Mouse (Mus musculus): ENCODE measurements around the gene Polr3gl.

The Polr3gl gene

GRCm38 (mm10) chr3:96598156-96599068, 4.4 kb upstream of the Polr3gl start:
- peak; percentile 60 to 69 for DNase-seq (ENCODE audit: low spot score in 2 of 2)

DNA sequence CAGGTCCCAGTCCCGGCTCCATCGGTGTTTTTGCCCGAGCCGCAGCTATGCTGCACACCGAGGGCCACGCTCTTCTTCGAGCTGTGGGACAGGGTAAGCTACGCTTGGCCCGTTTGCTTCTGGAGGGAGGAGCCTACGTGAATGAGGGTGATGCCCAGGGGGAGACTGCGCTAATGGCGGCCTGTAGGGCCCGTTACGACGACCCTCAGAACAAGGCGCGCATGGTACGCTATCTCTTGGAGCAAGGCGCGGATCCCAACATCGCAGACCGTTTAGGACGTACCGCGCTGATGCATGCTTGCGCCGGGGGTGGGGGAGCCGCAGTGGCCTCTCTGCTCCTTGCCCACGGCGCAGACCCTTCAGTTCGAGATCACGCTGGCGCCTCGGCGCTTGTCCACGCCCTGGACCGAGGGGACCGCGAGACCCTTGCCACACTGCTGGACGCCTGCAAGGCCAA, 3.5 kb upstream of the Polr3gl start:
- peak; percentile 46 to 47 for DNase-seq (ENCODE audit: low spot score in 2 of 2)

GRCm38 (mm10) chr3:96596855-96597254, 2.9 kb upstream of the Polr3gl start:
- DNase-seq (ENCODE audit: low spot score in 2 of 2) = peak in 1 of 2 experiments; percentile 43

DNA sequence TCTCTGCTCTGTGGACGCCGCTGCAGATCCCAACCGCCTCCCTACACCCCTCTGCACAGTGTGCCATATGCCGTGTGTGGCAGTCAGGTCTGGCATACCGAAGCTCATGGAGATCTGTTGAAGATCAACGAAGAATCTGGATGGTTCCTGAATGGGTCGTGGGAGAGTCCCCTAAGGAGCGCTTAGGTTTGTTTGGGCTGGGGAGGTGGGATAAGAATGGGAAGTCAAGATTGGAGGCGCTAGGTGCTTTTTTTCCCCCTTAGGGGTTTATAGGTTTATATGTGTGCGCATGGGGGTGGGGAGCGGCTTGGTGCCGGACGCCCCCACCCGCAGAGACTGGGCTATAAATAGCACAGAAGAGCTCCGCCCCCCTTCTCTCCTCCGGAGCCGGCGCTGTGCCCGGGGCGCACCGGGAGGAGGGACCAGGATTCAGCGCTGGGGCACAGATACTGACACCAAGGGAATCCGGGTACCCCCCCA, 2.3 kb upstream of the Polr3gl start, which contains the start of gene Ankrd34a:
TSS of gene Ankrd34a (plus strand) at position 409 of the 480 bp plus-strand sequence.
- DNase-seq (ENCODE audit: low spot score in 2 of 2) = peak; percentile 71 to 87

- peak; percentile 62 for DNase-seq (ENCODE audit: low spot score in 2 of 2)
Observed at GRCm38 (mm10) chr3:96595661-96596060, 1.7 kb upstream of the Polr3gl start.

DNA sequence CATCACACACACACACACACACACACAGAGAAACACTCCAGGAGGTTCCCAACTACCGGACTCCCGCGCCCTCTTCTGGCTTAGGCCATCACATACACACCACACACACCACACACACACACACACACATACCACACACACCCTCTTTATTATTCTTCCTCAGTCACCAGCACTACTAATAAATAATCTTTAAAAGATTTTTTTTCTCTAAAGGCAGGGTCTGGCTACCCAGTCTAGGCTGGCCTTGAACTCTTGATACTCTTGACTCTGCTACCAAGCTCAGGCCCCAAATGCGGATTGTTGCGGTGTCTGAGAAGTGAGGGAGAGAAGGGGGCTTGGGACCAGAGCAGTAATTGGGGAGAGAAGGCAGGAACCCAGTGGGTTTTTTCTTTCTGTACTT, 870 bp upstream of the Polr3gl start:
- no peak for DNase-seq (ENCODE audit: low spot score in 2 of 2)

GRCm38 (mm10) chr3:96593374-96593773, 607 bp downstream of the Polr3gl start:
- DNase-seq (ENCODE audit: low spot score in 2 of 2) = no peak

- DNase-seq (ENCODE audit: low spot score in 2 of 2) = no peak
Observed at GRCm38 (mm10) chr3:96590657-96591056, 3.3 kb downstream of the Polr3gl start.

DNA sequence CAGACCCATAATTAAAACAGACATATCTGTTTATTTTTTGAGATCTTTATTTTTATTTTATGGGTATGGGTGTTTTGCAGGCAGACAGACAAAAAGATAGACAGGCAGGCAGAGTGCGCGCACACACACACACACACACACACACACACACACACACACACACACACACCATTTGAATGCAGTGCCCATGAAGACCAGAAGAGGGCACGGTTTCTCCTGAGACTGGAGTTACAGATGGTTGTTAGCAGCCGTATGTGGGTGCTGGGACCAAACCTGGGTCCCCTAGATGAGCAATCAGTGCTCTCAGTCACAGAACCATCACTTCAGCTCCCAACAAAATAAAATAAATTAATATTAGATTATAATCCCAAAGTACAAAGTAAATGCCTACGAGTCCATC, 10.6 kb downstream of the Polr3gl start:
- DNase-seq (ENCODE audit: low spot score in 2 of 2) = no peak

DNA sequence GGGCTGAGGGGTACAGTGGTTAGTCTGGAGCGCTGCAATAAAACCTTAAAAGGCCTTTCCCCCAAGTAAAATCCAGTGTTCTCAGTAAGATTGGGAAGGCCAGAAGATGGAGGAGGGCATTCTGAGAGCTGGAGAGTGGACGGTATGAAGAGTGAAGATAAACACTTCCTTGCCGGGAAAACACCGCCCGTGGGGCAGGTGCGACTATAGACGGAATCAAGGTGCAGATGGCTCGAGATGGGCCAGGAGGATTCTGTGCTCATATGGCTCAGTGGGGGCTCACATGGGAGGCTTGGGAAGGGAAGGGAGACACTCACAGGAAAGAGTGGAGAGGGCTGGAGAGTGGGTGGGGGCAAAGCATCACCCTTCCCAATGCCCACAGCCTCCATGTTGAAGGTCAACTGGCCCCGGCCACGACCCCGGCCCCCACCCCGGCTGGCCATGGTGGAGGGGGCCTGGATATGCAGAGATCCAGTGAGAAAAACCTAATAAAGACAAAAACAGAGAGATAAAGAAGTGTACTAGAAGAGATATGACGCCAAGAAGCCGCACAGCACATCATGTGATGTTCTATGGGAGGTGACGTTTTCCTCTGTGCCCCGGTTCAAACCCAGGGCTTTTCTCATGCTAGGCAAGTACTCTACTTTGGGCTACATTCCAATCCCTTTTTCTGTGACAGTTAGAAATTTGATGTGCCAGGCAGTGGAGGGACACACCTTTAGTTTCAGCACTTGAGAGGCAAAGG, 12.0 kb downstream of the Polr3gl start:
- no peak for DNase-seq (ENCODE audit: low spot score in 2 of 2)

DNA sequence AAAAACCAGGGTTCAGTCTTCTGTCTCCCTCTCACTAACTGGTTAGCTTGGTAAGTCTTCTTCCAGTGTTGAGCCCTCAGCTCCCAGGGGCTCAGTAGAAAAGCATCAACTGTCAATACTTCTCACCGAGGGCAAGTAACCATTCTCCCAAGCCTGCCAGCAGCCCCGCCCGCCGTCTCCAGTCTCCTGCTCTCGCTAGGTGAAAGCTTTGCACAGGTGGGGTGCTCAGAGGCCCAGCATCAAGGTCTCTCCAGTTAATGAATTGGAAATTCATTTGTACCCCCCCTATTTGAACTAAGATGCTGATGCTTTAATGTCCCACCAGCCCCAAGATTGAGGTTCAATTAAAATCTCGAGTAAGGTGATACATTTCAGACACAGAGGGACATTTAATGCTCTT, 12.8 kb downstream of the Polr3gl start:
- no peak for DNase-seq (ENCODE audit: low spot score in 2 of 2)

DNA sequence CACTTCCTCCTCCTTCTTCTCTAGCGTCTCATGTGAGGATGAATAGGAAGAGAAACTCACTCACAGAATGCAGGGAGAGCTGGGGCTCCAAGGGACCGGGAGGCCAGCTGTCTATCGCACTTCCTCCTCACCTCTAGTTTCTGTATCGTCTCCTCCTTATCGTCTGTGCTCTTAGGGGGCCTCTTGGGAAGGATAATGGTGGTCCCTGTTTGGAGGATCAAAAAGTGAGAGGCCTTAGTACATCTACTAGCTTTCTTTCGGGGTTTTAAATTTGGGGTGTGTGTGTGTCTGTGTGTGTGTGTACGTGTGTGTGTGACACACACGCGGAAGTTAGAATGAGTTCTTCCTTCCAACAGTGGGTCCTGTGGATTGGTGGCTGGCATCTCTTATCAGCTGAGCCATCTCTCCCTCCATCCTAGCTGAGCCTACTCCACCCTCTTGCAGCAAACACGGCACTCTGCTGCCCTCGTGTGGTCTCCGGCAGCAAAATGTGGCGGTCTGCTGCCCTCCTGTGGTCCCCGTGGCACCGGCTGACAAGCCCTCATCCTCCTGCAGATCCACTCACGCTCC, 14.0 kb downstream of the Polr3gl start:
- peak; percentile 91 to 95 for DNase-seq (ENCODE audit: low spot score in 2 of 2)

DNA sequence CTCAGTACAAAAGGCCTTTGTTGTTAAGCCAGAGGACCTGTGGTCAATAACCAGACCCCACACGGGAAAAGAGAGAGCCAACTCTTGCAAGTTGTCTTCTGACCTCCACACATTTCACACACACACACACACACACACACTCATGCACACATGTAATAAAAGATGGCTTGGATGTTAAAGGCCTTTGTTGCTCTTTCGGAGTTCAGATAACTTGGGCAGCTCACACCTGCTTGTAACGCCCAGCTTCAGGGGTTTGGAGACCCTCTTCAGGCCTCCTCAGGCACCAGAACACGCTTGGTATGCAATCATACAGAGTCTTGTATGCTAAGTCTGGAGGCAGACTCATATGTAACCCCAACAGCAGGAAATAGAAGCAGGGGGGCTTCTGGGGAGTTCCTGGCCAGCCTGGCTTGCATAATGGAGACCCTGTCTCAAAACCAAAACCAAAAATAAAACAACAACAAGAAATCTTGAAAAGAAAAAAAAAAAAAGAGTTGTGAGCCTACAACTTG, 14.7 kb downstream of the Polr3gl start:
- DNase-seq (ENCODE audit: low spot score in 2 of 2) = no peak

- DNase-seq (ENCODE audit: low spot score in 2 of 2) = no peak
Observed at GRCm38 (mm10) chr3:96578561-96579238, 15.3 kb downstream of the Polr3gl start.

DNA sequence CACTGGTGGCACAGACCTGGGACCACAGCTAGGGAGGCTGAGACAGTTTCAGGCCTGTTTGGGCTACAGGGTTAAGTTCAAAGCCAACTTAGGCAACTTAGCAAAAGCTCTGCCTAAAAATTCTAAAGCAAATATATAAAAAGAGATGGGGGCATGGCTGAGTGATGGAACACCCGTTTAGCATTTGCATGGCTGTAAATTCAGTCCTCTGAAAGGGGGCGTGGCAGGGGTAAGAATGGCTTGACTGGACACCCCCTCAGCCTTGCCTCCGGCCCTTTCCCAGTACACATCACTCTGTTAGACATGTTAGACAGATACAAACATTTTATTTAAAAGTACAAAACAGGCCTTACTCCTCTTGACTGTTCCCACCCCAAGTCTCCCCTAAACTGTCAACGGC, 16.4 kb downstream of the Polr3gl start:
- DNase-seq (ENCODE audit: low spot score in 2 of 2) = no peak

DNA sequence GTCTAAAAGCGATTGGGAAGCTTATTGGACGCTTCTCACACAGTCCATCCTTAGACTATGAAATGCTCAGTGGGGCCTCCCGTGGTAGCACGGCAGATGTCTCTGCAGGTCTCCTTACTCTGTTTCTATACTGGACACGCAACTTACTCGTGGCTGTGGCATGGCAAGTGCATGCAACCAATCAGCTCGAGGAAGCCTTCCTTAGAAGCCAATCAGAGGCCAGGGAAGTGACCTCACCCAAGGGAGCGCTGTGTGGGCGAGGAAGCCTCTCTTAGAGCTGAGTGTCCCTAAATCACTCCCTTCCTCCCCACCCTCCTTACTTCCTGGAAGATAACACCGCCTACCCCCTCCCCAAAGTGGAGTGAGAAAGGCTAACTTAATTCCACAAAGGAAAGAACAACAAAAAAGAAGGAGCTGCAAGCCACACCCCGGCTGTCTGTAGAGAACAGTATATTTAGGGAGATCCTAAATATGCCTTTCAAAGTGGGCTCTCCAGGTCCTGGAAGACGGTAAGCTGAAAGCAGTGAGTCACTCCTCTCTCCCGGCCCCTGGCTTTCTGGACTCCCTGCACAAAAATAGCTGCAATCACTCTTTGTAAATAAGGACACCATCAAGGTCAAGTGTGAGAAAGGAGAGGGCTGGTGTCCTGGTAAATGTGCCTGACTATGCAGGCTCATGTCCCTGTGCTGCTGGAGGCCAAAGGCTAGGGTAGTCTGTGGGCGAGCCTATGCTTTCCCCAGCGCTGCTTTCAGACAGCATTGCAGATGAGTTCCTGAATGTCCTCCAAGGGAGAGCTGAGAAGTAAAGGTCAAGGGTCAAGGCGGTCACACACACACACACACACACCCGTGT, 17.1 kb downstream of the Polr3gl start, which contains the start of gene Gm16253:
TSS of gene Gm16253 (plus strand) at position 295 of the 852 bp plus-strand sequence.
- DNase-seq (ENCODE audit: low spot score in 2 of 2) = peak; percentile 91 to 95

GRCm38 (mm10) chr3:96576005-96576658, 17.8 kb downstream of the Polr3gl start:
- no peak for DNase-seq (ENCODE audit: low spot score in 2 of 2)

GRCm38 (mm10) chr3:96575272-96575984, 18.6 kb downstream of the Polr3gl start:
- no peak for DNase-seq (ENCODE audit: low spot score in 2 of 2)

Data from right cerebral cortex, adult 2 months (tissue).